Mouse (Mus musculus): ENCODE results near the gene Tmem245. TPM values are rescaled to one million over a fixed set of nuclear protein-coding genes. Genes with fewer than 3 reads are reported as not detected.

Tmem245 gene
- polyA plus RNA-seq, 1 experiment from 2014 or later, result 12.8 TPM

- H3K4me2 ChIP-seq, result no peak overlapping the region
- 80% methylated on average over 8 of the region's 8 CpGs for WGBS
- H3K9ac ChIP-seq, result no peak overlapping the region
- H3K36me3 ChIP-seq (replicated peaks), result no peaks in the 10 kb centered on the region
- no peaks in the 10 kb centered on the region for H3K9me3 ChIP-seq
- no peak for ATAC-seq (ENCODE audit: low FRiP score)
- H3K4me1 ChIP-seq, result no peaks in the 10 kb centered on the region; the same call in 1 of the 2 replicates
- no peaks in the 10 kb centered on the region for H3K27me3 ChIP-seq
- no peak overlapping the region for H3K4me3 ChIP-seq (replicated peaks)
- H3K27ac ChIP-seq, result no peak overlapping the region
These were observed 90.8 kb downstream of the Tmem245 start for GRCm38 (mm10) chr4:56856371-56856949.

- H3K4me2 ChIP-seq, result no peak overlapping the region
- ATAC-seq (ENCODE audit: low FRiP score), result no peak
- no peaks in the 10 kb centered on the region for H3K36me3 ChIP-seq (replicated peaks)
- no peak overlapping the region for H3K4me3 ChIP-seq (replicated peaks)
- 95% methylated on average over 5 of the region's 5 CpGs for WGBS
- no peaks in the 10 kb centered on the region for H3K9me3 ChIP-seq
- no peaks in the 10 kb centered on the region; the same call in 1 of the 2 replicates for H3K4me1 ChIP-seq
- no peak overlapping the region for H3K9ac ChIP-seq
- no peaks in the 10 kb centered on the region for H3K27me3 ChIP-seq
- no peak overlapping the region for H3K27ac ChIP-seq
These were observed 91.3 kb downstream of the Tmem245 start for GRCm38 (mm10) chr4:56855935-56856334.

- Histone ChIP-seq H3K27me3 (no peaks in the 10 kb centered on the region), H3K9ac (no peak overlapping the region), H3K36me3 (replicated peaks) (peaks cover 5% of the 10 kb centered on the region), H3K4me2 (no peak overlapping the region), H3K4me1 (peaks cover 3% of the 10 kb centered on the region; the same call in 1 of the 2 replicates), H3K4me3 (replicated peaks) (no peak overlapping the region), H3K27ac (no peak overlapping the region), H3K9me3 (no peaks in the 10 kb centered on the region)
- WGBS, result 52% methylated on average over 6 of the region's 6 CpGs
- ATAC-seq (ENCODE audit: low FRiP score), result no peak
These were observed 96.5 kb downstream of the Tmem245 start for GRCm38 (mm10) chr4:56850724-56851123.

- Histone ChIP-seq H3K4me2 (no peak overlapping the region), H3K27me3 (no peaks in the 10 kb centered on the region), H3K36me3 (replicated peaks) (peaks cover 27% of the 10 kb centered on the region), H3K9me3 (0 out of 2 replicates have a peak, but pooled peaks cover 5% of the 10 kb centered on the region), H3K4me3 (replicated peaks) (no peak overlapping the region), H3K4me1 (peaks cover 3% of the 10 kb centered on the region; the same call in 1 of the 2 replicates), H3K9ac (no peak overlapping the region), H3K27ac (no peak overlapping the region)
- 86% methylated on average over 6 of the region's 6 CpGs for WGBS
- no peak for ATAC-seq (ENCODE audit: low FRiP score)
These were observed 99.2 kb downstream of the Tmem245 start for GRCm38 (mm10) chr4:56848044-56848443.

GRCm38 (mm10) chr4:56847400-56847799 is 99.8 kb downstream of the Tmem245 start:
- 0 out of 2 replicates have a peak, but pooled peaks cover 5% of the 10 kb centered on the region for H3K9me3 ChIP-seq

GRCm38 (mm10) chr4:56845896-56846533 is 101.2 kb downstream of the Tmem245 start:
- no peak for ATAC-seq (ENCODE audit: low FRiP score)
- H3K36me3 ChIP-seq (replicated peaks), result peaks cover 36% of the 10 kb centered on the region
- WGBS, result 62% methylated on average over 12 of the region's 12 CpGs

More at GRCm38 (mm10) chr4:56847400-56847799, 99.8 kb downstream of the Tmem245 start:
- no peak for ATAC-seq (ENCODE audit: low FRiP score)
- Histone ChIP-seq H3K36me3 (replicated peaks) (peaks cover 27% of the 10 kb centered on the region), H3K4me2 (no peak overlapping the region), H3K4me1 (peaks cover 3% of the 10 kb centered on the region; the same call in 1 of the 2 replicates), H3K4me3 (replicated peaks) (no peak overlapping the region), H3K27me3 (no peaks in the 10 kb centered on the region), H3K9ac (no peak overlapping the region), H3K27ac (no peak overlapping the region)
- 91% methylated on average over 3 of the region's 3 CpGs for WGBS

GRCm38 (mm10) chr4:56844911-56845310 is 102.3 kb downstream of the Tmem245 start:
- 0 out of 2 replicates have a peak, but pooled peaks cover 5% of the 10 kb centered on the region for H3K9me3 ChIP-seq
- peaks cover 48% of the 10 kb centered on the region for H3K36me3 ChIP-seq (replicated peaks)
- peaks cover 3% of the 10 kb centered on the region; the same call in 1 of the 2 replicates for H3K4me1 ChIP-seq
- H3K9ac ChIP-seq, result no peak overlapping the region
- H3K4me3 ChIP-seq (replicated peaks), result no peak overlapping the region
- WGBS, result 92% methylated on average over 4 of the region's 4 CpGs
- H3K27ac ChIP-seq, result no peak overlapping the region
- H3K4me2 ChIP-seq, result no peak overlapping the region
- H3K27me3 ChIP-seq, result no peaks in the 10 kb centered on the region
- ATAC-seq (ENCODE audit: low FRiP score), result no peak

More at GRCm38 (mm10) chr4:56845896-56846533, 101.2 kb downstream of the Tmem245 start:
- Histone ChIP-seq H3K4me1 (peaks cover 3% of the 10 kb centered on the region; the same call in 1 of the 2 replicates), H3K4me2 (no peak overlapping the region), H3K27me3 (no peaks in the 10 kb centered on the region), H3K9ac (no peak overlapping the region), H3K27ac (no peak overlapping the region), H3K4me3 (replicated peaks) (no peak overlapping the region), H3K9me3 (0 out of 2 replicates have a peak, but pooled peaks cover 5% of the 10 kb centered on the region)

- ATAC-seq (ENCODE audit: low FRiP score), result no peak
- H3K36me3 ChIP-seq (replicated peaks), result peaks cover 52% of the 10 kb centered on the region
- H3K4me1 ChIP-seq, result peaks cover 3% of the 10 kb centered on the region; the same call in 1 of the 2 replicates
- WGBS, result 94% methylated on average over 2 of the region's 2 CpGs
- H3K9me3 ChIP-seq, result 0 out of 2 replicates have a peak, but pooled peaks cover 5% of the 10 kb centered on the region
- H3K4me3 ChIP-seq (replicated peaks), result no peak overlapping the region
- no peaks in the 10 kb centered on the region for H3K27me3 ChIP-seq
- no peak overlapping the region for H3K27ac ChIP-seq
- H3K4me2 ChIP-seq, result no peak overlapping the region
- no peak overlapping the region for H3K9ac ChIP-seq
These were observed 103.3 kb downstream of the Tmem245 start for GRCm38 (mm10) chr4:56843963-56844362.

GRCm38 (mm10) chr4:56842501-56842900 is 104.7 kb downstream of the Tmem245 start:
- Histone ChIP-seq H3K9ac (no peak overlapping the region), H3K4me3 (replicated peaks) (no peak overlapping the region), H3K27ac (no peak overlapping the region), H3K4me1 (peaks cover 3% of the 10 kb centered on the region; the same call in 1 of the 2 replicates), H3K27me3 (no peaks in the 10 kb centered on the region), H3K36me3 (replicated peaks) (peaks cover 67% of the 10 kb centered on the region), H3K9me3 (0 out of 2 replicates have a peak, but pooled peaks cover 5% of the 10 kb centered on the region), H3K4me2 (no peak overlapping the region)
- no peak for ATAC-seq (ENCODE audit: low FRiP score)
- WGBS, result 88% methylated on average over 7 of the region's 7 CpGs

GRCm38 (mm10) chr4:56840297-56840696 is 106.9 kb downstream of the Tmem245 start:
- Histone ChIP-seq H3K4me1 (no peaks in the 10 kb centered on the region), H3K4me3 (replicated peaks) (no peak overlapping the region), H3K27ac (no peak overlapping the region), H3K9ac (no peak overlapping the region), H3K9me3 (0 out of 2 replicates have a peak, but pooled peaks cover 5% of the 10 kb centered on the region), H3K36me3 (replicated peaks) (peaks cover 69% of the 10 kb centered on the region), H3K4me2 (no peak overlapping the region), H3K27me3 (no peaks in the 10 kb centered on the region)
- ATAC-seq (ENCODE audit: low FRiP score), result no peak
- WGBS, result 94% methylated on average over 3 of the region's 3 CpGs

- Histone ChIP-seq H3K4me3 (replicated peaks) (no peak overlapping the region), H3K4me2 (no peak overlapping the region), H3K9ac (no peak overlapping the region), H3K27ac (no peak overlapping the region), H3K9me3 (no peaks in the 10 kb centered on the region), H3K36me3 (replicated peaks) (peaks cover 68% of the 10 kb centered on the region), H3K4me1 (no peaks in the 10 kb centered on the region), H3K27me3 (no peaks in the 10 kb centered on the region)
- ATAC-seq (ENCODE audit: low FRiP score), result no peak
- WGBS, result 90% methylated on average over 6 of the region's 6 CpGs
These were observed 109.6 kb downstream of the Tmem245 start for GRCm38 (mm10) chr4:56837661-56838060.

- peaks cover 55% of the 10 kb centered on the region for H3K36me3 ChIP-seq (replicated peaks)
These were observed 115.2 kb downstream of the Tmem245 start for GRCm38 (mm10) chr4:56831998-56832397.

More at GRCm38 (mm10) chr4:56831998-56832397, 115.2 kb downstream of the Tmem245 start:
- WGBS, result 93% methylated on average over 7 of the region's 7 CpGs
- peaks cover 6% of the 10 kb centered on the region; the same call in 1 of the 2 replicates for H3K4me1 ChIP-seq
- H3K4me2 ChIP-seq, result no peak overlapping the region
- no peak overlapping the region for H3K27ac ChIP-seq
- H3K27me3 ChIP-seq, result no peaks in the 10 kb centered on the region
- H3K9ac ChIP-seq, result no peak overlapping the region
- no peak overlapping the region for H3K4me3 ChIP-seq (replicated peaks)
- no peak for ATAC-seq (ENCODE audit: low FRiP score)
- no peaks in the 10 kb centered on the region for H3K9me3 ChIP-seq

All from forebrain, embryonic 12.5 days (tissue).